Mouse (Mus musculus): ENCODE results near the gene Pfkp. TPM values are rescaled to one million over a fixed set of nuclear protein-coding genes. Genes with fewer than 3 reads are reported as not detected.
A peak's percentile ranks its signal among the peaks of the same experiment; 100 is the strongest.

Gene Pfkp
- polyA plus RNA-seq, 1 experiment, result 225 TPM

GRCm38 (mm10) chr13:6647992-6648668 lies 447 bp downstream of the Pfkp start:
- peak overlapping the region; percentile 97 for H3K4me3 ChIP-seq (ENCODE audit: insufficient read depth, low read length)
- TF ChIP-seq CTCF (IDR thresholded peaks at IDR 0.05; ENCODE audit: extremely low read depth, insufficient read depth, low read length) (no peak), POLR2A (IDR thresholded peaks at IDR 0.05; ENCODE audit: extremely low read depth, insufficient read depth, low read length) (0 out of 2 replicates have a peak, but pooled peaks have one; percentile 12)
- peaks cover 3% of the 10 kb centered on the region for H3K4me1 ChIP-seq (ENCODE audit: control insufficient read depth, insufficient read depth, low read length)
- H3K27ac ChIP-seq (ENCODE audit: insufficient read depth, low read length), result peak overlapping the region; percentile 85

- Histone ChIP-seq H3K27ac (ENCODE audit: insufficient read depth, low read length) (peak overlapping the region; percentile 85), H3K4me3 (ENCODE audit: insufficient read depth, low read length) (peak overlapping the region; percentile 97), H3K4me1 (ENCODE audit: control insufficient read depth, insufficient read depth, low read length) (peaks cover 3% of the 10 kb centered on the region)
- TF ChIP-seq POLR2A (IDR thresholded peaks at IDR 0.05; ENCODE audit: extremely low read depth, insufficient read depth, low read length), result peak; percentile 48; the same call in 1 of the 2 replicates
- no peak for TF ChIP-seq CTCF (IDR thresholded peaks at IDR 0.05; ENCODE audit: extremely low read depth, insufficient read depth, low read length)
Observed at GRCm38 (mm10) chr13:6647067-6647991, 1.2 kb downstream of the Pfkp start.

- Histone ChIP-seq H3K4me1 (ENCODE audit: control insufficient read depth, insufficient read depth, low read length) (peaks cover 3% of the 10 kb centered on the region), H3K27ac (ENCODE audit: insufficient read depth, low read length) (no peak overlapping the region), H3K4me3 (ENCODE audit: insufficient read depth, low read length) (peak overlapping the region; percentile 97)
- no peak for TF ChIP-seq POLR2A (IDR thresholded peaks at IDR 0.05; ENCODE audit: extremely low read depth, insufficient read depth, low read length)
- TF ChIP-seq CTCF (IDR thresholded peaks at IDR 0.05; ENCODE audit: extremely low read depth, insufficient read depth, low read length), result no peak
Observed at GRCm38 (mm10) chr13:6646674-6647066, 1.9 kb downstream of the Pfkp start.

GRCm38 (mm10) chr13:6646266-6646665 lies 2.3 kb downstream of the Pfkp start:
- no peak overlapping the region for H3K27ac ChIP-seq (ENCODE audit: insufficient read depth, low read length)
- H3K4me3 ChIP-seq (ENCODE audit: insufficient read depth, low read length), result peak overlapping the region; percentile 97
- peaks cover 3% of the 10 kb centered on the region for H3K4me1 ChIP-seq (ENCODE audit: control insufficient read depth, insufficient read depth, low read length)
- no peak for TF ChIP-seq POLR2A (IDR thresholded peaks at IDR 0.05; ENCODE audit: extremely low read depth, insufficient read depth, low read length)
- no peak for TF ChIP-seq CTCF (IDR thresholded peaks at IDR 0.05; ENCODE audit: extremely low read depth, insufficient read depth, low read length)

- TF ChIP-seq POLR2A (IDR thresholded peaks at IDR 0.05; ENCODE audit: extremely low read depth, insufficient read depth, low read length) (no peak), CTCF (IDR thresholded peaks at IDR 0.05; ENCODE audit: extremely low read depth, insufficient read depth, low read length) (no peak)
- no peak overlapping the region for H3K27ac ChIP-seq (ENCODE audit: insufficient read depth, low read length)
- no peak overlapping the region for H3K4me3 ChIP-seq (ENCODE audit: insufficient read depth, low read length)
- H3K4me1 ChIP-seq (ENCODE audit: control insufficient read depth, insufficient read depth, low read length), result peaks cover 3% of the 10 kb centered on the region
Observed at GRCm38 (mm10) chr13:6643968-6644367, 4.6 kb downstream of the Pfkp start.

- peaks cover 3% of the 10 kb centered on the region for H3K4me1 ChIP-seq (ENCODE audit: control insufficient read depth, insufficient read depth, low read length)
- no peak overlapping the region for H3K27ac ChIP-seq (ENCODE audit: insufficient read depth, low read length)
- no peak overlapping the region for H3K4me3 ChIP-seq (ENCODE audit: insufficient read depth, low read length)
- TF ChIP-seq CTCF (IDR thresholded peaks at IDR 0.05; ENCODE audit: extremely low read depth, insufficient read depth, low read length) (no peak), POLR2A (IDR thresholded peaks at IDR 0.05; ENCODE audit: extremely low read depth, insufficient read depth, low read length) (no peak)
Observed at GRCm38 (mm10) chr13:6643026-6643425, 5.6 kb downstream of the Pfkp start.

GRCm38 (mm10) chr13:6642453-6642852 lies 6.1 kb downstream of the Pfkp start:
- H3K4me3 ChIP-seq (ENCODE audit: insufficient read depth, low read length), result no peak overlapping the region
- no peak overlapping the region for H3K27ac ChIP-seq (ENCODE audit: insufficient read depth, low read length)
- TF ChIP-seq CTCF (IDR thresholded peaks at IDR 0.05; ENCODE audit: extremely low read depth, insufficient read depth, low read length), result no peak
- TF ChIP-seq POLR2A (IDR thresholded peaks at IDR 0.05; ENCODE audit: extremely low read depth, insufficient read depth, low read length), result no peak
- H3K4me1 ChIP-seq (ENCODE audit: control insufficient read depth, insufficient read depth, low read length), result peaks cover 3% of the 10 kb centered on the region

GRCm38 (mm10) chr13:6641497-6641896 lies 7.1 kb downstream of the Pfkp start:
- no peak for TF ChIP-seq CTCF (IDR thresholded peaks at IDR 0.05; ENCODE audit: extremely low read depth, insufficient read depth, low read length)
- TF ChIP-seq POLR2A (IDR thresholded peaks at IDR 0.05; ENCODE audit: extremely low read depth, insufficient read depth, low read length), result no peak
- Histone ChIP-seq H3K4me1 (ENCODE audit: control insufficient read depth, insufficient read depth, low read length) (peaks cover 3% of the 10 kb centered on the region), H3K4me3 (ENCODE audit: insufficient read depth, low read length) (no peak overlapping the region), H3K27ac (ENCODE audit: insufficient read depth, low read length) (no peak overlapping the region)

- no peak overlapping the region for H3K27ac ChIP-seq (ENCODE audit: insufficient read depth, low read length)
Observed at GRCm38 (mm10) chr13:6639507-6640030, 9.0 kb downstream of the Pfkp start.

More at GRCm38 (mm10) chr13:6639507-6640030, 9.0 kb downstream of the Pfkp start:
- TF ChIP-seq CTCF (IDR thresholded peaks at IDR 0.05; ENCODE audit: extremely low read depth, insufficient read depth, low read length) (no peak), POLR2A (IDR thresholded peaks at IDR 0.05; ENCODE audit: extremely low read depth, insufficient read depth, low read length) (no peak)
- peaks cover 2% of the 10 kb centered on the region for H3K4me1 ChIP-seq (ENCODE audit: control insufficient read depth, insufficient read depth, low read length)
- no peak overlapping the region for H3K4me3 ChIP-seq (ENCODE audit: insufficient read depth, low read length)
